Mouse (Mus musculus) frontal cortex, postnatal 14 days (tissue): ENCODE data around the gene a.
"Not testable (repeated sequence)": the region's sequence is repeated elsewhere in the genome, so short reads cannot be mapped to it uniquely, and the experiment has no call there.

Experiments used
- DNase-seq, 2 experiments: peaks; one replicate each; pipeline ENCODE4 v3.0.0; 2022; ENCODE audit warnings: low spot score in 2 of 2

Gene a

GRCm38 (mm10) chr2:154922134-154922533, 130.9 kb downstream of the a start:
- not testable (repeated sequence) for DNase-seq

DNA sequence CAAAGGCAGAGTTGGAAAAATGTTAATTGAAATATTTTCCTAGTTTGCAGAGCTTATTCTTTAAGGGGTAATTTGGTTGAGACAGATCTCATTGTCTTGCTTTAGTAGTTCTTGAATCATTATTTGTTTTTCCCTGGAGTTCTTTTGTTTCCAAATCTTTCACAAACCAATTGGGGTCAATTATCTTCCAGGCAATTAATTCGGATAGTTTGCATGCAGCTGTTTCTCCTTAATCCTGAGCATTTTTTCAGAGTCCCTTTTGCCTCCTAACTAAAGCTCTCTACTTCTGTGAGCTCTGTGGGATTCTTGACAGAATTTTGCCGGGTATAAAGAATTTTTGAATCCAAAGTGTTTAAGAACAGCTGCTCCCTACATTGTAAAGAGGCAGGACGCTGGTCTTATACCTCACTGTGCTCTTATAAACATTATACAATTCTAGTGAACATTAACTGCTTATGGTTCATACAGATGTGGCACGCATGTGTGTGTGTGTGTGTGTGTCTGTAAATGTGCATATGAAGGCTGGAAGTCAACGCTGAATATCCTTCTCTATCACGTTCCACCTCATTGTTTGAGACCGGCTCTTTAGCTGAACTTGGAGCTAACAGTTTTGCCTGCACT, 134.3 kb downstream of the a start:
- no peak for DNase-seq

- no peak for DNase-seq
Observed at GRCm38 (mm10) chr2:154926843-154927242, 135.6 kb downstream of the a start.

DNA sequence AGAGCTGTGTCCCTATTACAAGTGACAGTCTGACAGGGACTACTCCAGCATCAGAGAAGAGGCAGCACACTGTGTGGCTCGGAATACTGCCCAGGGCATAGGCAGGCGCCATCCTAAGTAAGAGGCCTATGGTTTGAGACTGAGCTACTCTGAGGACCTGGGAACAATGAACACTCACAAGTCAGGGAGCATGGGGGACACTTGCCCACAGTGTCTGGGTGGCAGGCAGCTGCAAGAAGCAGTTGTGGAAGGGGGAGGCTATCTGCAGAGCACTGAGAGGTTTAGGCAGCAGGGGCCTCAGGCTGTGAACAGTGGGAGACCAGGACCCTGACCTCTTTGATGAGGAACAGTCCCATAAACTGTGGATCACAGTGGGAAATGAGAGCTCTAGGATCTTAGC, 137.1 kb downstream of the a start:
- DNase-seq = peak in 1 of 2 experiments; percentile 5

GRCm38 (mm10) chr2:154933884-154934283, 142.7 kb downstream of the a start:
- no peak for DNase-seq

GRCm38 (mm10) chr2:154936106-154936505, 144.9 kb downstream of the a start:
- DNase-seq = no peak

GRCm38 (mm10) chr2:154936536-154937155, 145.4 kb downstream of the a start:
- DNase-seq = no peak

DNA sequence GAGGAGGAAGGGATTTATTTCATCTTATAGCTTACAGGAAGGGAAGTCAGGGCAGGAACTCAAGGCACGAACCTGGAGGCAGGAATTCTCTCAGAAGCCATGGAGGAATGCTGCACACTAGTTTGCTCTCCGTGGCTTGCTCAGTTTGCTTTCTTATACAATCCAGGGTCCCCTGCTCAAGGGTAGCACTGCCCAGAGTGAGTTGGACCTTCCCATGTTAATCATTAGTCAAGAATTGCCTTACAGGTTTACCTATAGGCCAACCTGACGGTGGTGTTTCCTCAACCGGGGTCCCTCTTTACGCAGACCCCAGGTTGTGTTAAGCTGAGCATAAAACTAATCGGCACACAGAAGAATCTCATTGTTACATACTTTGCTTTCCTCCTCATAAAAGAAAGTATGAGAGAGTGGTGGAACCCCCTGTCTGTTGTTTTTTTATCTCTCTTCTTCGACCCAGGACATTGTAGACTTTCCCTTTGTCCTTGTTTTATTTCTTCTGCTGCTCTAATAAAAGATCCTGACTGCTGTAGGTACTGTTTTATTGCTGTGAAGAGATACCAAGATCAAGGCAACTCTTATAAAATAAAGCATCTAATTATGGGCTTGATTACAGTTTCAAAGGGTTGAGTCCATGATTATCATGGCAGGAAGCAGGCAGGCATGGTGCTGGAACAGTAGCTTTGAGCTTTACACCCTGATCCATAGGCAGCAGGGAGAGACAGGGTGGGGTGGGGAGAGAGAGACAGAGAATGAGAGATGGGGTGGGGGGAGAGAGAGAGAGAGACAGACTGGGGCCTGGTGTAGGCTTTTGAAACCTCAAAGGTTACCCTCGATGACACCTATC, 146.6 kb downstream of the a start:
- no peak for DNase-seq

- no peak for DNase-seq
Observed at GRCm38 (mm10) chr2:154941952-154942351, 150.8 kb downstream of the a start.

DNA sequence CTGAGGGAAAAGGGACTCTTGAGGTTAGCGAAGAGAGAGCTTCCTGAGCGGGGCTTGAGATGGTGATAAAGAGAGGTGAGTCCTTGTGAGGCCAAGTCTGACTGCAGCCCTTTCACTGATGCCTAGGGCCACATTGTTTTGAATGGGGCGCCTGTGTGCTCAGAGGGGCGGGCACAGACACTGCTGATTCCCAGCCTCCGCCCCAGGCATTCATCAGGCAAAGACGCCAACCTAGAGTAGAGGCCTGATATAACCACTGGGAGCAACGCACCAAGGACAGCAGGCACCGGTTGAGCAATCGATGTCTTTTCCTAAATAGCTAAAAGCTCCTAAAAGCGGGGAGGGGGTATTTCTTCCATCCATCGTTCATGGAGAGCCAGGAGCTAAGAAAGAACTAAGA, 151.3 kb downstream of the a start:
- no peak for DNase-seq

DNA sequence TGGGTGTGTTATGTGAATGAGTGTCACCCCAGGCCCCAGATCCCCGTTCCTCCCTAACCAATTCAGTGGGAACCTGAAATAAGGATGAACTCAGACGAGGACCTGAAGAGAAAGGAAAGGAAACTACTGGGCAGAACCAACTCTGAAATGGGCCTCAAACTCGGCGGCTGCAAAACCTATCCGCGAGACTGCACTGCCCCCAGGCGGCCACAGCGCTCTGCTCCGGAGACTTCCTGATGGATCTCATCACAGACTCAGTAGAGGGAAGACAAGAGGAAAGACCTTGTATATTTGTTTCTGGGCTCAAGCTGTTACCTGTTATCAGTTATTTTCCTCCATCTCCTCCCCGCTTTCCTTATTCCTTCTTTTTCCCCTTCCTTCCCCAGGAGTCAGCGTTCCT, 151.9 kb downstream of the a start:
- peak; percentile 29 to 76 for DNase-seq

DNA sequence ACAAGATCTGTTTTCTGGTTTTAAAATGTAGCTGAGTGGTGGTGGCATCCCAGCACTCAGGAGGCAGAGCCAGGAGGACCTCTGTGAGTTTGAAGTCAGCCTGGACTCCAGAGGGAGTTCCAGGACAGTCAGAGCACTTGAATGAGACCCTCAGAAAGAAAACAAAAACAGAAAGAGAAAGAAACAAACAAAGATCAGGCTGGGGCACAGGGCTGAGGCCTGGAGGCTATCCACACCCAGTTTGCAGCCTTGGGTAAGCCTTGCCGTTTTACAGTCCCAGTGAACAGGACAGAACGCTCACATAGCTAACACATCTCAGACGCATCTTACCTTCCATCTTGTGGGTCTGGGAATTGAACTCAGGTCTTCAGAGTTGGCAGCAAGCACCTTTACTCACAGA, 155.7 kb downstream of the a start:
- DNase-seq = no peak

- DNase-seq = no peak
Observed at GRCm38 (mm10) chr2:154949352-154949751, 158.2 kb downstream of the a start.

DNA sequence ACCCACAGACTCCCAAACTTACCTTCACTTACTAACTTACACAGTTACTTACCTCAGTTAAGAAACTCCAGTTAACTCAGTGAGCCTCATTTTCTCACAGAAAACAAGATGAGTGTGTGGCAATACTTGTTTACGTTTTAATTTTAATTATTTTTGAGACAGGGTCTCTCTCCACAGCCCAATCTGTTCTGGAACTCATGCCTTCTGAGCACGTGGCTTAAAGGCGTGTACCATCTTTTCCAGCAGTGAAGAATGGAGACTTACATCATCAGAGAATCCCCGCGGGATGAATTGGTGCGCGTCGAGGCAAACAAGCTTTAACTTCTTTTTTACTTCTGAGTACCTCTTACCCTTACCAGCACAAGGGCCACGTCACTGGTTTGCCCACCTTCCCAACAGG, 158.7 kb downstream of the a start:
- no peak for DNase-seq

DNA sequence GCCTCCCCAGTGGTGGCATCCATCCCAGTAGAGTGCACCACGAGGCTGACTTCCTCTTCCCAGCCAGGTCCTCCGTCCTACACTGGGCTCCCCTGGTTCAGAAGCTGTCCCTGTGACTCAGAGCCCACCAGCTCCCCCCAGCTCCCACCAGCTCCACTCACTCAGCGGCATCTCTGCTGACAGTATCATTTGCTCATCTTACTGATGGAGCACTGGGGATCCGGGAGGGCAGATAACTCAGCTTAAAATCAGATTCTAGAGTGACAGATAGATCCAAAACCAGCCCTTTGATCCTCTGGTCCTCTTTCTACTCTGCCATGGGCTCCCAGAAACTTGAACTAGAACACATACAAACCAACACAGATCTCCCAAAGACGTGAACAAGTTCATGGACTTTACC, 159.4 kb downstream of the a start:
- DNase-seq = no peak

- DNase-seq = no peak
Observed at GRCm38 (mm10) chr2:154959486-154959885, 168.3 kb downstream of the a start.

DNA sequence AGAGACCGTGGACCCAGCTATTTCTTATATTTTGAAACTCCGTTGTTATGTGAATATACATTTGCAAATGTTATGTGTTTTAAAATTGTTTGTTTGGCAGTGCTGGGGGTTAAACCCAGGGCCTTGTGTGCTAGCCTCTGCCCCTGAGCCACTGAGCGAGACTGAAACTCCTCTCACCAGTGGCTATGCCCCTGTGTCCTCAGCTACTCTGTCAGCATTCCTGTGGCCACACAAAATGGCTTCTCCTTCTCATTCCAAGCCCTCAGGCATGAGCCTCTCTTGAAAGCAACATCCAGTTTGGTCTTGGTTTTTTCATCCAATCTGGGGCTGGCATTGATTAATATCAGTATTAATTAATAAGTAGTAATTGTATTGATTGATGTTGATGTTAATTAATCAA, 168.7 kb downstream of the a start:
- no peak for DNase-seq

- no peak for DNase-seq
Observed at GRCm38 (mm10) chr2:154963176-154963575, 172.0 kb downstream of the a start.

GRCm38 (mm10) chr2:154969740-154970397, 178.7 kb downstream of the a start:
- DNase-seq = not testable (repeated sequence)

DNA sequence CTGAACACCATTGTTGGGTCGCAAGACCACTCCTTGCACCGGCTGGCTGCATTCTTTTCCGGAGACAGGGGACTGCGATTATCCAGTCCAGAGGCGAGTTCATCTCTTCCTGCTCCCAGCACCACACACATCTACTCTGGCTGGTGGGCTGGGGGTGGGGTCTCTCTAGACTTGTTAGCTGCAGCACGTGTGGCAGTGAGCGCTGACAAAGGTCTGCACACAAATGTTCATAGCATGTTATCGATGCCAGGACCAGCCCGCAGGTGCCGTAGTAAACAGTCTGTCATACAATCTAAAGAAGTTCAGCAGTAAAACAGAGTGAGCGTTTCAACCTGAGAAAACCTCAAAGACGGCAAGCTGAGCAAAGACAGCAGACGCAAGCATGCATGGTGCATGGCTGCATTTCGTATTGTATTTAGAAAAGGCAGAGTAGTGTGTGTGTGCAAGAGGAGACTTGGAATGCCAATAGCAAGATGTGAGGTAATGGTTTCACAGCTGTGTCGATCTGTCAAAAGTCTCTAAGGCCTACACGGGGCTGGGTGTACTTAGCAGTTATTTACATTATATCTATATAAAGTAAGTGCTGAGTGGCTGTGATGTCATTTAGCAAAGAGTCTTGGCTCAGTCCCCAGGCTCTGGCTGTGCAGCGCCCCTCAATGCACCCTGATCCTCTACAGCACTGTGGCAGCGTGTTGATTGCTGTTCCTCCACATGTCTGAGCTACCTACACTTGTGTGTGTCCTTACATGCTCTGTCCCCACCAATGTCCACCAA, 180.9 kb downstream of the a start:
- DNase-seq = peak; percentile 6 to 10

- no peak for DNase-seq
Observed at GRCm38 (mm10) chr2:154972981-154973380, 181.8 kb downstream of the a start.

GRCm38 (mm10) chr2:154986609-154987008, 195.4 kb downstream of the a start:
- no peak for DNase-seq
